Mouse (Mus musculus) limb, embryonic 15.5 days (tissue): Measurements from ENCODE around the gene Col9a1. TPM values are rescaled to one million over a fixed set of nuclear protein-coding genes. Genes with fewer than 3 reads are reported as not detected.

Source experiments
- ATAC-seq: fragments of 200-750 bp; cut with Nextera tagmentation; 2 replicates; pipeline ENCODE4 v1.8.0; 2017; ENCODE audit warnings: low read depth, moderate TSS enrichment; ENCODE audit not compliant: insufficient number of reproducible peaks, low FRiP score, low TSS enrichment
- H3K27ac ChIP-seq: fragments of 300-500 bp; sonication (generic); 2 replicates; pipeline ENCODE4 v1.5.1; 2015; ENCODE audit warnings: moderate library complexity, mild to moderate bottlenecking, inconsistent platforms
- H3K27me3 ChIP-seq: fragments of 300-500 bp; sonication (generic); 2 replicates; pipeline ENCODE4 v1.6.1; 2015; ENCODE audit warnings: inconsistent platforms
- H3K36me3 ChIP-seq: fragments of 300-500 bp; sonication (generic); 2 replicates; pipeline ENCODE4 v1.6.1; 2015; ENCODE audit warnings: inconsistent platforms
- H3K4me1 ChIP-seq: fragments of 300-500 bp; sonication (generic); 2 replicates; pipeline ENCODE4 v1.6.1; 2015; ENCODE audit warnings: inconsistent platforms
- H3K4me2 ChIP-seq: fragments of 300-500 bp; sonication (generic); 2 replicates; pipeline ENCODE4 v1.6.1; 2015; ENCODE audit warnings: mild to moderate bottlenecking, inconsistent platforms
- H3K4me3 ChIP-seq: fragments of 300-500 bp; sonication (generic); 2 replicates; pipeline ENCODE4 v1.5.1; 2015; ENCODE audit warnings: mild to moderate bottlenecking, inconsistent platforms
- H3K9ac ChIP-seq: fragments of 300-500 bp; sonication (generic); 2 replicates; pipeline ENCODE4 v1.6.1; 2015; ENCODE audit warnings: inconsistent platforms
- H3K9me3 ChIP-seq: fragments of 300-500 bp; sonication (generic); 2 replicates; pipeline ENCODE4 v1.6.1; 2016; ENCODE audit warnings: inconsistent platforms
- WGBS: fragments of 180-500 bp; shearing (Covaris S2); methylation state at CpG from one replicate; pipeline ENCODE4 v1.1.7; 2015; 5-methylcytosine and 5-hydroxymethylcytosine counted together
- polyA plus RNA-seq: library from polyadenylated mRNA; unstranded; fragments of >200 nt; fragmentation: Nextera tagmentation; extraction: Ambion mirVana; gene quantifications from 2 replicates; pipeline ENCODE4 v1.2.1, GENCODE M21; 2015

Col9a1 gene
- polyA plus RNA-seq, 1 experiment from 2014 or later, result 178 TPM

DNA sequence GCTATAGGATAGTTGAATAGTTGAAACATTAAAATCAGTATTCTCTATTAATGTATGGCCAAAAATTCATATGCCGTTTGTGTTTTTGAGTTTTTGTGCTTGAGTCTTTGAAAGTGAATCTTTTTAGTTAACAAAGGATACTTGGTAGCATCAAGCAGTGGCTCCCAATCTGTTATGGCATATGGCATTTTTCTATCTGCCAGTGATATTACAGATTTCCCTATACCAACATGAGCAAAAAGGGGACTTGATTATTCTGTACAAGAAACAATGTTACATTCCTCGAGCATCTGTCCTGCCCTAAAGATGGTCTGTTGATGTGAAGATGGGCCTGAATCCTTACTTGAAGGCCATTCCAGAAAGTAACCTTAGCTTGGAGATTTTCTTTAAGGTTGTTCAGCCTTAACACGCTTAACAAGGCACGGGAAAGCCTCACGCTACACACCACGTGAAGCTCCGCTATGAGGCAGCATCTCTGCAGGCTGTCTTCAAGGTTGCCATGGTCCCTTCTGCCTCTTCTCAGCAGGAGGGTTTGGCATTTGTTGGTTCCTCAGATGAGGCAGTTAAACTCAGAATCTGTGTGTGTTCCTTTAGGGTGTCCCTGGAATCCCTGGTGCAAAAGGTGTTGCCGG, 45.7 kb downstream of the Col9a1 start:
- Histone ChIP-seq H3K9ac (no peak overlapping the region), H3K4me1 (peaks cover 10% of the 10 kb centered on the region), H3K4me3 (no peak overlapping the region), H3K27me3 (no peaks in the 10 kb centered on the region), H3K36me3 (no peaks in the 10 kb centered on the region), H3K4me2 (no peak overlapping the region), H3K9me3 (no peaks in the 10 kb centered on the region), H3K27ac (no peak overlapping the region)
- no peak for ATAC-seq
- WGBS, result 85% methylated on average over 8 of the region's 8 CpGs

DNA sequence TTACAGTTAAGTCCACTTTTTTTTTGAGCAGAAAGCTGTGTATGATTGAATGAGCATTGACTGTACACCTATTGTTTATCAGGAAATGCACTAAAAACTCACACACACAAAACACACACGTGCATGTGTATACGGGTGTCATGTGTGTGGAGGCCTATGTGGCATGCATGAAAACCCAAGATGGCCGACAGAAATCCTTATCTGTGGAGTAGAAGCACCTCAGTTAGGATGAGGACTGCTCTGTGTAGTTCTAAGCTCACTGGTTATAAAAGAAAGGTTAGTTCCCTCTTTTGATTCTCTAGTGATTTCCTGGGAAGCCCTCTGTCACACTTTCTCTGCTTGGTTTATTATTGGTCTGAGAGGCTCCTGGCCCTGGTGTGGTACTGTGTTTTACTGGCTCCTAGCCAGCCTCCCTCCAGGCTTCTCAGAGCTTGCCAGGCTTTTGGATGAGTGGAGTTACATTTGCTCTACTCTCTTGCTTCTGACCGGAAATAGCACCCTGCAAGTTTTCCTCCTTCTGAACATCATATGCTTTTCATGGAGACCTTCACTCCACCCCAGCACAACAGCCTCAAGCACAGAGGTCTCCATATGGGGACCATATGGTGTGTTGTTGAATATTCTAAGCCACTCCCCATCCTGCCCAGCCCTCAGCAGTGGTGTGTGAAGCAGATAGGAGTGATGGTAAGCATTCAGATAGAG, 48.6 kb downstream of the Col9a1 start:
- 56% methylated on average over 4 of the region's 4 CpGs for WGBS
- Histone ChIP-seq H3K4me1 (peaks cover 13% of the 10 kb centered on the region), H3K27me3 (no peaks in the 10 kb centered on the region), H3K36me3 (no peaks in the 10 kb centered on the region), H3K9ac (no peak overlapping the region), H3K4me2 (no peak overlapping the region), H3K4me3 (no peak overlapping the region), H3K27ac (peak overlapping the region; percentile 78), H3K9me3 (no peaks in the 10 kb centered on the region)
- ATAC-seq, result no peak

DNA sequence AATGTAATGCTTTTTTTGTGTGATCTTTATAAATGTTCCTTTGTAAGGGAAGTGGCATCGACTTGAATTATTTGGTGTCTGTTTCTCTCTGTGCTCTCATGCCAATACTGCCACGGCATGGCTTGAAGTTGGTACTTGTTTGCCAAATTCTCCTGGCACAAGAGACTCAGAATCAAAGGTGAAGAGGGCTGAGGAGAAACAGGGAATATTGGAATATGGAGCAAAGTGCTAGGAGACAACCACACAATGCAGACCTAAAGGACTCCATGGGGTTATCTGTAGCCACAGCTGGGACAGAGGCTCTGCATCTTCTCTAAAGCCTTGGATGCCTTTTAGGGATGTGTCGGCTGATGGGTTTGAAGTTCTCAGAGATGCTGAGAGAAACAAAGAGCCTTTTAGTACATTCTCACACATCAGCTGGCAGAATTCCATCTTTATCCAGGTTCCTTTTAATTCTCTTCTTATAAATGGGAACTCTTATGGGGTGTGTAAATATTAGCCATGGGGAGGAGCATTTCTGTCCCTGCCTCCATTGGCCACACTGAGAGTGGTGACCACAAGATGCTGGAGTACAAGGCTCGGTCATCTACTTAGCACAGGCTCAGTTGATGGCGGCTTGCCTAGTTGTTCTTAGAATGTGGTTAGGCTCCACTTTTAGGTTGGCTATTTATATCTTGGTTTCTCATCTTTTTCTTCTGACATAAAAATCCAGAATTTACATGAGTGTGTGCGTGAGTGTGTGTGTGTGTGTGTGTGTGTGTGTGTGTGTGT, 49.7 kb downstream of the Col9a1 start:
- ATAC-seq, result no peak
- no peaks in the 10 kb centered on the region for H3K36me3 ChIP-seq
- no peaks in the 10 kb centered on the region for H3K9me3 ChIP-seq
- H3K4me1 ChIP-seq, result peaks cover 13% of the 10 kb centered on the region
- H3K4me2 ChIP-seq, result no peak overlapping the region
- no peak overlapping the region for H3K4me3 ChIP-seq
- no peaks in the 10 kb centered on the region for H3K27me3 ChIP-seq
- H3K9ac ChIP-seq, result no peak overlapping the region
- 67% methylated on average over 6 of the region's 6 CpGs for WGBS
- H3K27ac ChIP-seq, result peak overlapping the region; percentile 71

DNA sequence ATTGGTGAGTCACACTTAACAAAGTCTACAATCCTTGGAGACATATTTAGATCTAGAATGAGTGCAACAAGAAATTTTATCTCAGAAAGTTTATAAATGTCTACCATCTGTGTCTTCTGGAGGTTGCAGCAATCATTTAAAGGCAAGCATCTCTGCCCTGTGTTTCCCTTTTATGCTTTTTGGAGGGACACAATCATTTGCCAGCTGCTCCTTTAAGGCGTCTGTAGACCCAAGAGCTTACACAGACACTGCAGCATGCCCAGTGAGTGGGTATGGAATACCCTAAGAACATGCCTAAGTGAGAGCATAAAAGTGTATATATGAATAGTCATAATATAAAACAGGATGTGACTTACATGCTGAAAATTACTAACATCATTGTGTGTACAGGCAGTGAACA, 52.1 kb downstream of the Col9a1 start:
- Histone ChIP-seq H3K27ac (peak overlapping the region; percentile 64), H3K9me3 (no peaks in the 10 kb centered on the region), H3K4me2 (no peak overlapping the region), H3K4me1 (peaks cover 13% of the 10 kb centered on the region), H3K36me3 (no peaks in the 10 kb centered on the region), H3K9ac (no peak overlapping the region), H3K27me3 (no peaks in the 10 kb centered on the region), H3K4me3 (no peak overlapping the region)
- ATAC-seq, result no peak
- WGBS, result 57% methylated on average over 1 of the region's 1 CpGs

DNA sequence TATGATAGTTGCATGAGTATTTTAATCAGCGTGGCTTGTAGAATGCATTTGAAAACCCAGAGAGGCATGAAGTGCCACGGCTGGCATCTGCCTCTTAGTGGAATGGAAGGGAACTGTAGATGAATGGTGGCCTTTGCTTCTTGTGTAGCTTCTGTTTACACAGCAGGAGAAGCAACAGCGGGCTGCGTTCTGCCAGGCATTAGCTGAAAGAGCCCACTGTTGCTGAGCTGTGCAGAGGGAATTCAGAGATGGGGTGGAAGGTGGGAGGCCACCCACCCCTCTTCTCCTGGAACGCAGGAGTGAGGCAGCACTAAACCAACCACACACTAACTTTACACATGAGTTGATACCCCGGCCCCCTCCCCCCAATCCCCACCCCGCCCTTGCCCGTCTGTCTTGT, 53.0 kb downstream of the Col9a1 start:
- Histone ChIP-seq H3K36me3 (no peaks in the 10 kb centered on the region), H3K4me1 (peaks cover 13% of the 10 kb centered on the region), H3K9me3 (no peaks in the 10 kb centered on the region), H3K9ac (no peak overlapping the region), H3K4me2 (no peak overlapping the region), H3K27ac (0 out of 2 replicates have a peak overlapping the region, but pooled peaks have one; percentile 39), H3K27me3 (no peaks in the 10 kb centered on the region), H3K4me3 (no peak overlapping the region)
- ATAC-seq, result peak; percentile 65
- WGBS, result 37% methylated on average over 8 of the region's 8 CpGs

DNA sequence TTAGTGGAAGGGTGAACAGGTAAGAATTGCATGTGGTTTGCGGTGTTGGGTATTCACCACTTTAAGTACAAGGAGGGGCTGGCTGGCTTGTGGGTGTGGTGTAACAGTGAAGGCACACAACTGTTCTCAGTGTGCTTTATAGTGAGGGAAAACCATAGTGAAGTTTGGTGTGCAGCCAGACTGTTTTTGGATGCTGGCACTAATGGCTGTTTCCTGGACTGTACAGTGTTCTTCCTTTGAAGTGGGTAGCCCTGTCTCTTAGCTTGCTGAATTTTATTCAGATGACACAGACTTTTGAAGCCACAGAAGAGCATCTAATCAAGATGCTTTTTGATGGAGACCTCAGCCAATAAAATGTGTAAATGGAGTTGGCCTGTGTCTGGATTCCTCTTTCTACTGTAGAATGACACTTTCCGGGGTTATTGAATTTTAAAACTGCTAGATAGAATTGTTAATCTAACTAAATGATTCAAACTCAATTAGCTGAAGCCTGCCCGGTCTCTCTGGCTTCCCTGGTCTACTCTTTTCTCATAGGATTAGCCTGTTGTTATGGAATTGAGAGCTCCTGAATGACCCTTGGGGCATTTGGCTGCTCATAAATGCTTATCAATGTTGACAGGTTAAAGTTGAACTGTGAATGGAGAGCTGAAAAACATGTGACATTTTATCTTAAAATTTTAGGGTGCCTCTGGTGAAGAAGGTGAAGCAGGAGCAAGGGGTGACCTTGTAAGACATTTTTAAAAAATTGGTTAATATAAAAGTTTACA, 54.3 kb downstream of the Col9a1 start:
- 0 out of 2 replicates have a peak, but pooled peaks have one; percentile 9 for ATAC-seq
- WGBS, result 59% methylated on average over 3 of the region's 3 CpGs

DNA sequence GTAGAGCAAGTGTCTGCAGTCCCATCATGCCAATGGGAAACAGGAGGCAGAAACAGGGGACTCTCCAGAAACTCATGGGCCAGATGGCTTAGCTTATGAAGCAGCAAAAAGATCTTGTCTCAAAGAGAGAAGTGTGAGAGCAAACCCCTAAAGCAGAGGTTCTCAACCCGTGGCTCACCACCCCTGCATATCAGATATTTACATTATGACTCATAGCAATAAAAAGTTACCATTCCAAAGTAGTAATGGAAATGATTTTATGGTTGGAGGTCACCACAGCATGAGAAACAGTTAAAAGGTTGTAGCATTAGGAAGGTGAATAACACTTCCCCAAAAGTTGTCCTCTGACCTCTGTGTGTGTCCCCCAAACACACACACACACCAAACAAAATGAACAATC, 58.9 kb downstream of the Col9a1 start:
- no peaks in the 10 kb centered on the region for H3K9me3 ChIP-seq
- H3K4me2 ChIP-seq, result no peak overlapping the region
- no peak overlapping the region for H3K4me3 ChIP-seq
- no peak overlapping the region for H3K9ac ChIP-seq
- WGBS, result 36% methylated on average over 1 of the region's 1 CpGs
- no peak overlapping the region for H3K27ac ChIP-seq
- no peak for ATAC-seq
- peaks cover 4% of the 10 kb centered on the region; the same call in 1 of the 2 replicates for H3K4me1 ChIP-seq
- no peaks in the 10 kb centered on the region for H3K27me3 ChIP-seq
- H3K36me3 ChIP-seq, result no peaks in the 10 kb centered on the region

More for the DNA sequence above, 54.3 kb downstream of the Col9a1 start:
- Histone ChIP-seq H3K27ac (no peak overlapping the region), H3K4me1 (peaks cover 9% of the 10 kb centered on the region; the same call in 1 of the 2 replicates), H3K4me2 (no peak overlapping the region), H3K9me3 (no peaks in the 10 kb centered on the region), H3K4me3 (no peak overlapping the region), H3K27me3 (no peaks in the 10 kb centered on the region), H3K9ac (no peak overlapping the region), H3K36me3 (no peaks in the 10 kb centered on the region)

DNA sequence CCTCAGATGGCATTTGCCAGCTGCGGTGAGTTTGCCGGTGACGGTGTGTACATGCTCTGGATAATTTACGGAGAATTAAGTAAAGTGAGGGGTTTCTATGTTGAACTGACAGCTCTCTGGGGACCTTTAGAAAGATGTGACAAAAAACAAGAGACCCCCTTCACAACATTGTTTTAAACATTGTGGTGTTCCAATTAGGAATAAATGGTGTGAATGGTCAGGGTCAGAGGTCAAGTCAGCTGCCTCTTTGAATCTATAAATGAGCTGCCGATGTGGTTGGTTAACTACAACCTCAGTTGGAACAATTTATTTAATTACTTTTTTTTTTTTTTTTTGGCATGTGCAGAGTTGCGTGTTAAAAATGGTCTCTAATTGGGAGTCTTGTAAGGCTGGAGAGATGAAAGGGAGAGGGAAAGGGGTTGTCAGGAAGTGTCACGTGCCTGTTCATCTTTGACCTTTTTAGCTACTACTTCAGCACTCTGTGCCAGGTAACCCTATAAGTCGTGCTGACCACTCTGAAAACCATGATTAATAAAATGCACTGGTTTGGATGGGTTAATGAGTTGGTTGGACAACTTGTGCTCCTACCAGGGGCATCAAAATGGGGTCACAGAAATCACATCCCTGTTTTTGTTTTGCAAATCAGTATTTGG, 62.8 kb downstream of the Col9a1 start:
- 31% methylated on average over 8 of the region's 8 CpGs for WGBS
- H3K27me3 ChIP-seq, result no peaks in the 10 kb centered on the region
- no peak overlapping the region for H3K9ac ChIP-seq
- H3K4me1 ChIP-seq, result peaks cover 4% of the 10 kb centered on the region; the same call in 1 of the 2 replicates
- ATAC-seq, result no peak
- H3K27ac ChIP-seq, result 0 out of 2 replicates have a peak overlapping the region, but pooled peaks have one; percentile 17
- no peak overlapping the region for H3K4me3 ChIP-seq
- H3K9me3 ChIP-seq, result no peaks in the 10 kb centered on the region
- no peak overlapping the region for H3K4me2 ChIP-seq
- no peaks in the 10 kb centered on the region for H3K36me3 ChIP-seq

DNA sequence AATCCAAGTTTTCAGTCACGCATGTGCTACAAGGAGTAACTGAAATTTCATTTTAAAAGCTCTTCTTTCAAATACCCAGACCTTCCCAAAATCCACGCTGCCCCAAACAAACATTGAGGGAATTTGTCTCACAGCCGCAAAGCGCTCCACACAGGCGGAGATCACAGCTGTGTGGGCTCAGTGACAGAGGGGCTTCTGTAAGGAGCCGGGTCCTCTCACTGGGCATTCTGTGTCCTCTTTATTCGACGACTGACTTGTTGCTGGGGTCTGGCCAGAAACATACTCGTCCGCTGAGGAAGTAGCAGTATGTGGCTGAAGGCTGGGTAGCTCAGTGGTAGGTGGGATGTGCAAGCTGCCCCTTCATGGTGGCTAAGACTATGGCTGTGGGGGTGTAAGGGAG, 67.5 kb downstream of the Col9a1 start:
- H3K4me3 ChIP-seq, result no peak overlapping the region
- H3K27me3 ChIP-seq, result no peaks in the 10 kb centered on the region
- H3K4me1 ChIP-seq, result peaks cover 4% of the 10 kb centered on the region; the same call in 1 of the 2 replicates
- ATAC-seq, result peak; percentile 61; the same call in 1 of the 2 replicates
- no peaks in the 10 kb centered on the region for H3K9me3 ChIP-seq
- 67% methylated on average over 10 of the region's 10 CpGs for WGBS
- H3K27ac ChIP-seq, result no peak overlapping the region
- no peaks in the 10 kb centered on the region for H3K36me3 ChIP-seq
- no peak overlapping the region for H3K9ac ChIP-seq
- no peak overlapping the region for H3K4me2 ChIP-seq

DNA sequence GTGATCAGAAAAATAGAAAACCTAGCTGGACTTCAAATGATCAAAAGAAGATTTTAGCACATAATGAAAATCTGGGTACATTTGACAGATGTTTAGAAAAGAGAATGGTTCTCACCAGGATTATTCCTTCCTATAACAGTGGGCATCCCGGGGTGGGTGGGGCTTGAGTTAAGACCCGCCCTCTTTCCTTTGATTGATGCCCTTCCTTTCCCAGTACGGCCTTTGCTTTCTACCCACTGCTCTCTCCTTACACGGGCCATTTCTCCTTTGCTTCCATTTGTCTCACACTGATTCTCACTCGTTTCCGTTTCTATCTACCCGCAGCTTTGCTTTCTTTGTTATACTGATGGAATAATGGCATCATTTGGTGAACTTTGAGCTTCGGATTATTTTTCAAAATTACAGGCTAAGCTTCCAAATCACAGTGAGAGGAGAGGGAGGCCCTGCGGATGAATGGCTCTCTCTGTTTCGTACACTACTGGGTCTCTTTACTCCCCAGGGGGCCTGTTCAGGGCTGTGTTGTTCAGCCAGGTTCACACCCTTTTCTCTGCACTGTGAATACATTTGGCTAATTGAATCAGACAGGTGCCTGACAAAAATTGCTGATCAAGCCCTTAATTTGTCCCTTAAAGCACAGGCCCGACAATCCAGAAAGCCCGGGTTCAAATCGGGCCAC, 68.4 kb downstream of the Col9a1 start:
- H3K9ac ChIP-seq, result no peak overlapping the region
- no peaks in the 10 kb centered on the region for H3K4me1 ChIP-seq
- H3K4me2 ChIP-seq, result no peak overlapping the region
- H3K36me3 ChIP-seq, result no peaks in the 10 kb centered on the region
- no peak for ATAC-seq
- H3K27me3 ChIP-seq, result no peaks in the 10 kb centered on the region
- WGBS, result 68% methylated on average over 13 of the region's 13 CpGs
- no peak overlapping the region for H3K27ac ChIP-seq
- no peaks in the 10 kb centered on the region for H3K9me3 ChIP-seq
- H3K4me3 ChIP-seq, result no peak overlapping the region
